Mouse (Mus musculus) layer of hippocampus, postnatal 25 days (tissue): Measurements from ENCODE around the gene Gfra4. TPM values are rescaled to one million over a fixed set of nuclear protein-coding genes. Genes with fewer than 3 reads are reported as not detected.

Experiments
- DNase-seq, 2 experiments: peaks; one replicate each; pipeline ENCODE4 v3.0.0; 2022; ENCODE audit warnings: mixed read lengths in 2 of 2, low spot score in 1 of 2; ENCODE audit errors: extremely low spot score in 1 of 2
- microRNA-seq, 2 experiments: library from miRNA; unstranded; fragments of <30 nt; microRNA quantifications; one replicate each; pipeline ENCODE4 v1.2.0; 2021
- total RNA-seq, 2 experiments: library from RNA; stranded (reverse); gene quantifications; 2 replicates each; pipeline ENCODE4 v1.2.3; 2021

Gfra4 gene
- total RNA-seq, 2 experiments from 2014 or later = 64.8 to 70.0 TPM

- DNase-seq = no peak
Measured at GRCm38 (mm10) chr2:130992818-130993217, 50.1 kb downstream of the Gfra4 start.

Small RNA genes lying within 50 kb of the gene (microRNA-seq; reads per million reads assigned to microRNA genes)
- gene Mir6973b = 0 to 0.18 reads per million in 2 experiments

Other genes with a start within 250 kb of the Gfra4 start
- 10 to 100 TPM; 72.2 to 80.0 TPM for gene 4930402H24Rik, start 136.7 kb downstream of the Gfra4 start, total RNA-seq
- gene Atrn, start 136.6 kb downstream of the Gfra4 start, total RNA-seq = 100 to 1,000 TPM; 114 to 121 TPM
- 1 to 10 TPM in 1 of 2 experiments, under 1 TPM in 1; 0.94 to 1.1 TPM for gene Adam33, start 20.7 kb upstream of the Gfra4 start, total RNA-seq
- gene Siglec1, start 43.7 kb upstream of the Gfra4 start, total RNA-seq = under 1 TPM; 0.22 to 0.31 TPM
- 1 to 10 TPM; 6.5 to 8.6 TPM for gene Hspa12b, start 84.2 kb upstream of the Gfra4 start, total RNA-seq
- not detected for gene Gm11037, start 90.4 kb upstream of the Gfra4 start, total RNA-seq
- gene 1700037H04Rik, start 117.0 kb upstream of the Gfra4 start, total RNA-seq = 10 to 100 TPM; 55.5 to 66.7 TPM
- gene Cenpb, start 137.0 kb upstream of the Gfra4 start, total RNA-seq = 10 to 100 TPM; 84.8 to 92.4 TPM
- gene Cdc25b, start 143.9 kb upstream of the Gfra4 start, total RNA-seq = 10 to 100 TPM; 15.4 to 26.6 TPM
- gene Spef1, start 144.2 kb upstream of the Gfra4 start, total RNA-seq = 10 to 100 TPM; 11.2 to 12.4 TPM
- 10 to 100 TPM; 23.8 to 27.3 TPM for gene Ap5s1, start 164.0 kb upstream of the Gfra4 start, total RNA-seq
- 1 to 10 TPM; 6.8 to 7.8 TPM for gene Mavs, start 191.0 kb upstream of the Gfra4 start, total RNA-seq
- gene Pank2, start 219.4 kb upstream of the Gfra4 start, total RNA-seq = 10 to 100 TPM; 55.7 to 63.8 TPM